Mouse (Mus musculus) embryonic facial prominence, embryonic 15.5 days (tissue): ENCODE results near the gene Clasp1. TPM values are rescaled to one million over a fixed set of nuclear protein-coding genes. Genes with fewer than 3 reads are reported as not detected.

Experiments used
- ATAC-seq: fragments of 200-750 bp; cut with Nextera tagmentation; 2 replicates; pipeline ENCODE4 v1.8.0; 2017; ENCODE audit warnings: low read depth, moderate TSS enrichment; ENCODE audit not compliant: insufficient number of reproducible peaks, low FRiP score, low TSS enrichment
- H3K27ac ChIP-seq: fragments of 300-500 bp; sonication (generic); replicated peaks from 2 replicates; pipeline ENCODE4 v1.5.1; 2015; ENCODE audit warnings: mild to moderate bottlenecking, inconsistent platforms
- H3K27me3 ChIP-seq: fragments of 300-500 bp; sonication (generic); 2 replicates; pipeline ENCODE4 v1.6.1; 2015; ENCODE audit warnings: inconsistent platforms
- H3K36me3 ChIP-seq: fragments of 300-500 bp; sonication (generic); 2 replicates; pipeline ENCODE4 v1.6.1; 2015; ENCODE audit warnings: mild to moderate bottlenecking, inconsistent platforms
- H3K4me1 ChIP-seq: fragments of 300-500 bp; sonication (generic); 2 replicates; pipeline ENCODE4 v1.6.1; 2015; ENCODE audit warnings: inconsistent platforms
- H3K4me2 ChIP-seq: fragments of 300-500 bp; sonication (generic); replicated peaks from 2 replicates; pipeline ENCODE4 v1.6.1; 2015; ENCODE audit warnings: mild to moderate bottlenecking, inconsistent platforms
- H3K4me3 ChIP-seq: fragments of 300-500 bp; sonication (generic); replicated peaks from 2 replicates; pipeline ENCODE4 v1.5.1; 2015; ENCODE audit warnings: mild to moderate bottlenecking, inconsistent platforms
- H3K9ac ChIP-seq: fragments of 300-500 bp; sonication (generic); 2 replicates; pipeline ENCODE4 v1.6.1; 2015; ENCODE audit warnings: inconsistent platforms
- H3K9me3 ChIP-seq: fragments of 300-500 bp; sonication (generic); replicated peaks from 2 replicates; pipeline ENCODE4 v1.6.1; 2016; ENCODE audit warnings: inconsistent platforms
- WGBS: fragments of 180-500 bp; shearing (Covaris S2); methylation state at CpG from one replicate; pipeline ENCODE4 v1.1.7; 2015; 5-methylcytosine and 5-hydroxymethylcytosine counted together
- polyA plus RNA-seq: library from polyadenylated mRNA; unstranded; fragments of >200 nt; fragmentation: Nextera tagmentation; extraction: Ambion mirVana; gene quantifications from 2 replicates; pipeline ENCODE4 v1.2.1, GENCODE M21; 2015

Gene Clasp1
- polyA plus RNA-seq, 1 experiment from 2014 or later: 48.6 TPM

- Histone ChIP-seq H3K9me3 (no peaks in the 10 kb centered on the region), H3K27me3 (no peaks in the 10 kb centered on the region), H3K4me1 (peaks cover 24% of the 10 kb centered on the region), H3K4me3 (no peak overlapping the region), H3K27ac (no peak overlapping the region), H3K4me2 (no peak overlapping the region), H3K36me3 (no peaks in the 10 kb centered on the region; the same call in 1 of the 2 replicates), H3K9ac (no peak overlapping the region)
- WGBS: 76% methylated on average over 4 of the region's 4 CpGs
- ATAC-seq: no peak
Measured at GRCm38 (mm10) chr1:118453577-118453976, 64.7 kb downstream of the Clasp1 start.

GRCm38 (mm10) chr1:118454817-118455216 lies 66.0 kb downstream of the Clasp1 start:
- 84% methylated on average over 4 of the region's 4 CpGs for WGBS
- peaks cover 33% of the 10 kb centered on the region for H3K4me1 ChIP-seq
- H3K4me2 ChIP-seq: no peak overlapping the region
- H3K27ac ChIP-seq: no peak overlapping the region
- H3K9ac ChIP-seq: no peak overlapping the region
- H3K9me3 ChIP-seq: no peaks in the 10 kb centered on the region
- H3K4me3 ChIP-seq: no peak overlapping the region
- no peaks in the 10 kb centered on the region for H3K27me3 ChIP-seq
- no peak for ATAC-seq
- H3K36me3 ChIP-seq: no peaks in the 10 kb centered on the region; the same call in 1 of the 2 replicates

GRCm38 (mm10) chr1:118457256-118457882 lies 68.5 kb downstream of the Clasp1 start:
- Histone ChIP-seq H3K4me2 (peak overlapping the region; percentile 19), H3K4me3 (no peak overlapping the region), H3K27me3 (no peaks in the 10 kb centered on the region), H3K27ac (peak overlapping the region; percentile 34; the same call in 1 of the 2 replicates), H3K36me3 (peaks cover 9% of the 10 kb centered on the region; the same call in 1 of the 2 replicates), H3K9me3 (no peaks in the 10 kb centered on the region), H3K4me1 (peaks cover 34% of the 10 kb centered on the region), H3K9ac (no peak overlapping the region)
- no peak for ATAC-seq
- WGBS: 40% methylated on average over 11 of the region's 11 CpGs

GRCm38 (mm10) chr1:118457883-118458259 lies 69.0 kb downstream of the Clasp1 start:
- WGBS: 43% methylated on average over 1 of the region's 1 CpGs
- H3K4me2 ChIP-seq: peak overlapping the region; percentile 72
- no peaks in the 10 kb centered on the region for H3K27me3 ChIP-seq

GRCm38 (mm10) chr1:118458279-118458678 lies 69.4 kb downstream of the Clasp1 start:
- no peak for ATAC-seq
- no peak overlapping the region; the same call in 1 of the 2 replicates for H3K27ac ChIP-seq
- H3K4me3 ChIP-seq: no peak overlapping the region
- no peaks in the 10 kb centered on the region for H3K27me3 ChIP-seq
- H3K9ac ChIP-seq: no peak overlapping the region
- 51% methylated on average over 3 of the region's 3 CpGs for WGBS
- peaks cover 9% of the 10 kb centered on the region; the same call in 1 of the 2 replicates for H3K36me3 ChIP-seq
- no peaks in the 10 kb centered on the region for H3K9me3 ChIP-seq
- H3K4me2 ChIP-seq: peak overlapping the region; percentile 72
- peaks cover 34% of the 10 kb centered on the region for H3K4me1 ChIP-seq

More at GRCm38 (mm10) chr1:118457883-118458259, 69.0 kb downstream of the Clasp1 start:
- H3K9me3 ChIP-seq: no peaks in the 10 kb centered on the region
- H3K4me1 ChIP-seq: peaks cover 34% of the 10 kb centered on the region
- H3K9ac ChIP-seq: no peak overlapping the region
- peaks cover 9% of the 10 kb centered on the region; the same call in 1 of the 2 replicates for H3K36me3 ChIP-seq
- ATAC-seq: no peak
- H3K27ac ChIP-seq: 0 out of 2 replicates have a peak overlapping the region, but pooled peaks have one; percentile 34
- H3K4me3 ChIP-seq: no peak overlapping the region

GRCm38 (mm10) chr1:118458963-118459920 lies 70.4 kb downstream of the Clasp1 start:
- Histone ChIP-seq H3K27ac (peak overlapping the region; percentile 94), H3K9me3 (no peaks in the 10 kb centered on the region), H3K27me3 (no peaks in the 10 kb centered on the region), H3K36me3 (peaks cover 18% of the 10 kb centered on the region), H3K9ac (peak overlapping the region; percentile 52), H3K4me2 (peak overlapping the region; percentile 72), H3K4me1 (peaks cover 34% of the 10 kb centered on the region), H3K4me3 (peak overlapping the region; percentile 53)
- peak; percentile 91 for ATAC-seq
- WGBS: 1% methylated on average over 53 of the region's 53 CpGs

GRCm38 (mm10) chr1:118460716-118461115 lies 71.9 kb downstream of the Clasp1 start:
- peaks cover 34% of the 10 kb centered on the region for H3K4me1 ChIP-seq
- H3K9me3 ChIP-seq: no peaks in the 10 kb centered on the region
- WGBS: 86% methylated on average over 5 of the region's 5 CpGs
- no peak overlapping the region for H3K4me2 ChIP-seq
- no peak overlapping the region for H3K27ac ChIP-seq
- no peaks in the 10 kb centered on the region for H3K27me3 ChIP-seq
- H3K9ac ChIP-seq: no peak overlapping the region
- peaks cover 33% of the 10 kb centered on the region for H3K36me3 ChIP-seq
- H3K4me3 ChIP-seq: no peak overlapping the region
- ATAC-seq: no peak

GRCm38 (mm10) chr1:118466041-118466440 lies 77.2 kb downstream of the Clasp1 start:
- Histone ChIP-seq H3K4me3 (no peak overlapping the region), H3K27ac (no peak overlapping the region), H3K36me3 (peaks cover 53% of the 10 kb centered on the region), H3K27me3 (no peaks in the 10 kb centered on the region), H3K4me1 (no peaks in the 10 kb centered on the region), H3K9ac (no peak overlapping the region), H3K9me3 (no peaks in the 10 kb centered on the region), H3K4me2 (no peak overlapping the region)
- no peak for ATAC-seq
- 95% methylated on average over 6 of the region's 6 CpGs for WGBS

GRCm38 (mm10) chr1:118472386-118472785 lies 83.5 kb downstream of the Clasp1 start:
- 80% methylated on average over 8 of the region's 8 CpGs for WGBS
- H3K27me3 ChIP-seq: no peaks in the 10 kb centered on the region
- no peaks in the 10 kb centered on the region for H3K9me3 ChIP-seq
- H3K36me3 ChIP-seq: peaks cover 29% of the 10 kb centered on the region
- ATAC-seq: no peak
- no peaks in the 10 kb centered on the region for H3K4me1 ChIP-seq
- no peak overlapping the region for H3K4me2 ChIP-seq
- no peak overlapping the region for H3K9ac ChIP-seq
- H3K4me3 ChIP-seq: no peak overlapping the region
- no peak overlapping the region for H3K27ac ChIP-seq

- peaks cover 8% of the 10 kb centered on the region; the same call in 1 of the 2 replicates for H3K36me3 ChIP-seq
- no peak for ATAC-seq
- H3K4me1 ChIP-seq: no peaks in the 10 kb centered on the region
- H3K4me2 ChIP-seq: no peak overlapping the region
- WGBS: 50% methylated on average over 4 of the region's 4 CpGs
- H3K27ac ChIP-seq: no peak overlapping the region
- no peak overlapping the region for H3K9ac ChIP-seq
- no peaks in the 10 kb centered on the region for H3K27me3 ChIP-seq
- H3K9me3 ChIP-seq: no peaks in the 10 kb centered on the region
- no peak overlapping the region for H3K4me3 ChIP-seq
Measured at GRCm38 (mm10) chr1:118476919-118477318, 88.1 kb downstream of the Clasp1 start.

GRCm38 (mm10) chr1:118479246-118479645 lies 90.4 kb downstream of the Clasp1 start:
- no peak for ATAC-seq
- H3K27me3 ChIP-seq: no peaks in the 10 kb centered on the region
- no peaks in the 10 kb centered on the region for H3K36me3 ChIP-seq
- H3K9ac ChIP-seq: no peak overlapping the region
- no peaks in the 10 kb centered on the region for H3K9me3 ChIP-seq
- 77% methylated on average over 4 of the region's 4 CpGs for WGBS
- no peak overlapping the region for H3K4me2 ChIP-seq
- H3K4me3 ChIP-seq: no peak overlapping the region
- no peaks in the 10 kb centered on the region for H3K4me1 ChIP-seq
- no peak overlapping the region for H3K27ac ChIP-seq
